Mouse (Mus musculus): ENCODE measurements around the gene Gm5105. TPM values are rescaled to one million over a fixed set of nuclear protein-coding genes. Genes with fewer than 3 reads are reported as not detected.

The Gm5105 gene
- total RNA-seq, 2 experiments from 2014 or later, result 0.28 TPM; not detected in 1

DNA sequence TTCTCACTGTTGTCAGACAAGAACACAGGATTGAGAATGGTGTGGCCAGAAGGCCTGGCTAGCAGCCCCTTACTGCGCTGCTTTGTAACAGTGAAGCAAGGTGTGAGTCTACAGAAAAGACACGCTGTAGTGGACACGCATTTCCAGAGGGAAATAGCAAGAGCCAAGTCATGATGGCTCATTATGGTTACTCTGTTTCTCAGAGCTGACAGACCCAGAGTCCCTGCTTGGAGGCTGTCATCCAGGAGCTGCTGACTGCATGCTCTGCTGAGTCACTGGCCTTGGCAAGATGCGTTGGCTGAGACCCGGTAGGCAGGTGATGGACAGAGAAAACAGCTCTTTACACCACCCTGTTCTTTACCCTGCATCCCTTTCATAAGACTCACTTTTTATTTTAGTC is 37.8 kb downstream of the Gm5105 start:
- no peak for DNase-seq (ENCODE audit: extremely low spot score in 1 of 2, low spot score in 1 of 2)

DNA sequence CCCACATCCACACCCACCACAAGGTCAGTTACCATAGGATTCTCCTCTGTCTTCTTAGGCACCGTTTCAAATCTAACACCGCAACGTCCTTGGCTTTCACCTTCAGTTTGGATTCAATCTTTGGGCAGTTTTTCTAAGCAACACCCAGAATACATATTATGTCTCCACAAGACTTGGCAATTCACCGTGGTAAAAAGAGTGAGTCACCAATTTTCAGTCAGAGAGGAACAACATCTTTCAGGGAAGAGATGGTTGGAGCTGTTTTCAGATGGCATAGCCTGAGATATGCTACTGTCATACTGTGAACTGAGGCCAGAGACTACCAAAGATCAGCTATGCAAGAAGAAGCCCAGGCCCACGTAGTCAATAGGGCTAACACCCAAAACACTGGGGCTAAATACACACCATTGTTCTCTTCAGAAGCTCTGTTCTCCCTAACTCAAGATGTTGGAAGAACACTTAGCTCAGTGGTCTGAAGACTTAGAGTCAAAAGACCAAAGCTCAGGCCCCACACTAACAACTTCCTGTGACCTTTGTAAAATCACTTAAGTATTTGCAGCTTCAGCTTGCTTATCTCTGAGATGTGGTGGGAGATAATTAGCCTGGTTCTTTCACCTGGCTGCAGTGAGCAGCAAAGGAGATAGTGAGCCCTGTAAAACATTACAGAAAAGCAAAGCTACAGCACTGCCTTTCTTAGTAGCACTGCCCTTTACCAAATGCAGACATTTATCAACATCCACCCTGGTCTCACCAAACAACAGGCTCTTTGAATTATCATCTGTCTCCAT is 39.4 kb downstream of the Gm5105 start:
- DNase-seq (ENCODE audit: extremely low spot score in 1 of 2, low spot score in 1 of 2), result no peak

DNA sequence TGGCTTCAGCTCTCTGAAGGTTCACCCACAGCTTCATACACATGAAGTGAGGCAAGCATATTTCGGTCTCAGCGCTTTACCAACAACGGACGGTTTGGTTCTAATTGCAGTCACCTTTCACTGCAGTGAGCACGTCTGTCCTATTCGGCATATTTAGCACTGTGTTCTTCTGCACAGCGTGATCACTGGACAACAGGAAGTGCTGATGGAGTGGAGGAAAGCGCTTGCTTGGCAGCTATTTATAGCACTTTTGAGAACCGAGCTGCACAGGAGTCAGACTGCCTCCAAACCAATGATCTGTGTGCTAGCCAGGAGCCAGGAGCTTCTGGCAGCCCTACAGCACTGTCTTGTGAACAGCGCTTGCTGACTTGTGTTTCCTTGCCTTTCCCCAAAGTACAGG is 40.9 kb downstream of the Gm5105 start:
- no peak for DNase-seq (ENCODE audit: extremely low spot score in 1 of 2, low spot score in 1 of 2)

- no peak for DNase-seq (ENCODE audit: extremely low spot score in 1 of 2, low spot score in 1 of 2)
Observed at GRCm38 (mm10) chr3:138022651-138023050, 44.5 kb downstream of the Gm5105 start.

GRCm38 (mm10) chr3:138022003-138022402 is 45.2 kb downstream of the Gm5105 start:
- no peak for DNase-seq (ENCODE audit: extremely low spot score in 1 of 2, low spot score in 1 of 2)

GRCm38 (mm10) chr3:138016810-138017209 is 50.4 kb downstream of the Gm5105 start:
- DNase-seq (ENCODE audit: extremely low spot score in 1 of 2, low spot score in 1 of 2), result no peak

- no peak for DNase-seq (ENCODE audit: extremely low spot score in 1 of 2, low spot score in 1 of 2)
Observed at GRCm38 (mm10) chr3:138014725-138015124, 52.5 kb downstream of the Gm5105 start.

- DNase-seq (ENCODE audit: extremely low spot score in 1 of 2, low spot score in 1 of 2), result no peak
Observed at GRCm38 (mm10) chr3:138012351-138012750, 54.8 kb downstream of the Gm5105 start.

DNA sequence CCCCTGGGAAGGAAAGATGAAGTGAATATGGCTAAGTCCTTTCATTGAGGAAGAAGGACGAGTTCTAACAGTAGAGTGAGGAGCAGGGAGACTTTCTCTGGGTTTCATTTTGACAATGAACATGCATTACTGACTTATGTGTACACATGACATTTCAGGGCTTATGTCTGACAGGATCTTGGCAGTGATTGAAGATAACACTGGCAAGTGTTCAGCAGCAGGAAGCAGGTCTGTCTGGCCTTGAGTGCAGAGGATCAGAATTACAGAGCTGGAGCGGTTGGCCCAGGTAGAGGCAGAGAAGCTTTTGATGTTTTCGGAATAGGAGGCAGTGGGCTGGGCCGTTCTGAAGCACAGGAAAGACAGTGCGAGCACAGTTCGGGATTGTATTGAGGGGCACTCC is 59.0 kb downstream of the Gm5105 start:
- no peak for DNase-seq (ENCODE audit: extremely low spot score in 1 of 2, low spot score in 1 of 2)

- no peak for DNase-seq (ENCODE audit: extremely low spot score in 1 of 2, low spot score in 1 of 2)
Observed at GRCm38 (mm10) chr3:138006896-138007295, 60.3 kb downstream of the Gm5105 start.

GRCm38 (mm10) chr3:138003264-138003663 is 63.9 kb downstream of the Gm5105 start:
- DNase-seq (ENCODE audit: extremely low spot score in 1 of 2, low spot score in 1 of 2), result no peak

DNA sequence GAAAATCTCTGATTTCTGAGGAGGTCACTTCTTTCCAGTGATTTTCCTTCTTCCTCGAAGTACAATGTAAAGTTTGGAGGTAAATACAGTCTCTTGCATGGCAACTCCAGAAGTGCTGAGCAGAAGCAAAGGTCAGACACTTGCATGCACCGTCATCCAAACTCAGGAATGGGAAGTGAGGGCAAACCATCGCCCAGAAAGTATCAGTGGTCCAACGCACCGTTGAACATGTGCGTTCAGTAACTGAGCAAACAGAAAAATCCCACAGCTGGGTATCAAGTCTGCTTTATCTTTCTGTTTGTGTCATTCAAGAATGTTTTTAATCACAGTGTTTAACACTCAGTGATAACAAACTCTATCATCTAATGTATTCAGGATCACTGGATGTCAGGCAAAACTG is 64.6 kb downstream of the Gm5105 start:
- DNase-seq (ENCODE audit: extremely low spot score in 1 of 2, low spot score in 1 of 2), result no peak

GRCm38 (mm10) chr3:138001865-138002264 is 65.3 kb downstream of the Gm5105 start:
- DNase-seq (ENCODE audit: extremely low spot score in 1 of 2, low spot score in 1 of 2), result no peak

- DNase-seq (ENCODE audit: extremely low spot score in 1 of 2, low spot score in 1 of 2), result peak in 1 of 2 experiments; percentile 17
Observed at GRCm38 (mm10) chr3:138000724-138001069, 66.5 kb downstream of the Gm5105 start.

DNA sequence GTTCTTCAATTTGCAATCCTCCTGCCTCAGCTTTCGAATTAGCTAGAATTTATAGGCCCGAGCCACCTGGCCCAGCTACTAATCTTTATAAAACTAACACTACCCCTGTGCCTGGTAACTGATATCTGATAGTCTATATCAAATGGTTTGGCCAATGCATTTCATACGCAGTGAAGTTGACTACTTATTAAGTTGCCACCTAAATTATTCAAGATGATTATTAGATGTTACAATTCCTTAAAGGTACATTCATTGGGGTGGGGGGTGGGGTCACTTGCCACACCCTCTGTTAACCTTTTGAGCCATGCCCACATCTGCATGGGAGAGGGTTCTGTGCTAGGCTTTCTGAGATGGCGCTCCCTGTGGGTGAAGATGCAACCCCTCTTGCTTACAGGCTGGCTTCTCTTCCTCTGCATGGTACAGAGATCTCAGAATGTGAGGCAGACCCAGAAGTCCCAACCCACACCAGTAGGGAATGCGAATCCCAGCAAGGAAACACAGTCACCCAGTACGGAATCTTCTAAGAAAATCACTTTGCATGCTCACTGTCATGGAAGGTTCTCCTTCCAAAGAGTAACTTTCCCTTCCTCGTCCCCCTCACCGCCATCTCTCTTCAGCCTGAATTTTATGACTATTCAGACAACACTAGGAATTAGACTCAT is 67.0 kb downstream of the Gm5105 start:
- no peak for DNase-seq (ENCODE audit: extremely low spot score in 1 of 2, low spot score in 1 of 2)

DNA sequence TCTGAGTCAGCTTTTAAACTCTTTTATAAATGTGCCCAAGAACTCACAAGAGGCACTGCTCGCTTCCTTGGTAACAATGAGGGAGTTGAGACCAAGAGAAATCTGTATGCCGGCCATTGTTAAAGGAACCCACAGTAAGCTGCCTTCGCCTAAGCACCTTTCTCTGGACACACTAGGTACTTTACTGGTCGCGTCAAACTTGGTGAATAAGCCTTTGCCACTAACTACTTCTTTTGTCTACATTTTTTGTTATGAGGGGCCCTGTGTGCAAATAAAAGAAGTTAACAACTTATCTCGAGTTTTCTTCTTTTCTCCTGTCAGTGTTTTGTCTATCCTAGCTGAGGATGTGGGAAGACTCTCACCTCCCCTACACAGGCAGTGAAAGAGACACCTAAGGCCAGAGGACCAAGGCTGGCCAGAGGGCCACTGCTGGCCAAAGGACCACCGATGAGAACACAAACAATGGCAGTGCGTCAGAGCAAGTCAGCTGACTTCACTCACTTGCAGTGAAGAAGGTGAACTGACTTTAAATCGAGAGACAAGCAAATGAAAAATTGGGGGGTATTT is 67.9 kb downstream of the Gm5105 start:
- no peak for DNase-seq (ENCODE audit: extremely low spot score in 1 of 2, low spot score in 1 of 2)

Other genes with a start within 250 kb of the Gm5105 start
- 100 to 1,000 TPM; 141 to 151 TPM for gene H2afz, start 202.9 kb downstream of the Gm5105 start, total RNA-seq (2021)
- gene Dnajb14, start 199.7 kb downstream of the Gm5105 start, total RNA-seq (2021), result 10 to 100 TPM; 46.1 to 50.5 TPM
- 10 to 100 TPM; 66.3 to 69.6 TPM for gene Lamtor3, start 148.9 kb downstream of the Gm5105 start, total RNA-seq (2021)
- 1 to 10 TPM; 4.3 to 6.7 TPM for gene Dapp1, start 85.8 kb downstream of the Gm5105 start, total RNA-seq (2021)
- 1 to 10 TPM; 1.5 to 2.4 TPM for gene 1110002E22Rik, start 2.3 kb downstream of the Gm5105 start, total RNA-seq (2021)
- gene Trmt10a, start 76.1 kb upstream of the Gm5105 start, total RNA-seq (2021), result 1 to 10 TPM; 4.2 to 4.9 TPM
- gene Mttp, start 77.6 kb upstream of the Gm5105 start, total RNA-seq (2021), result 1 to 10 TPM; 5.3 to 5.8 TPM
- gene 4930579F01Rik, start 126.4 kb upstream of the Gm5105 start, total RNA-seq (2021), result not detected
- under 1 TPM in 1 of 2 experiments, not detected in 1; 0.07 TPM for gene Adh7, start 150.4 kb upstream of the Gm5105 start, total RNA-seq (2021)
- gene Adh1, start 193.6 kb upstream of the Gm5105 start, total RNA-seq (2021), result under 1 TPM; 0.45 to 0.59 TPM
- not detected for gene Adh6a, start 245.9 kb upstream of the Gm5105 start, total RNA-seq (2021)